Mouse (Mus musculus): ENCODE measurements around the gene Serpine1. TPM values are rescaled to one million over a fixed set of nuclear protein-coding genes. Genes with fewer than 3 reads are reported as not detected.
"Not testable (repeated sequence)": the region's sequence is repeated elsewhere in the genome, so short reads cannot be mapped to it uniquely, and the experiment has no call there.

The Serpine1 gene
- total RNA-seq (2014; fragmentation: Nextera tagmentation) (0.72 TPM in 1 of 2 replicates, not detected in the other), total RNA-seq (2017) (0.94 TPM in 1 of 2 replicates, not detected in the other)

DNA sequence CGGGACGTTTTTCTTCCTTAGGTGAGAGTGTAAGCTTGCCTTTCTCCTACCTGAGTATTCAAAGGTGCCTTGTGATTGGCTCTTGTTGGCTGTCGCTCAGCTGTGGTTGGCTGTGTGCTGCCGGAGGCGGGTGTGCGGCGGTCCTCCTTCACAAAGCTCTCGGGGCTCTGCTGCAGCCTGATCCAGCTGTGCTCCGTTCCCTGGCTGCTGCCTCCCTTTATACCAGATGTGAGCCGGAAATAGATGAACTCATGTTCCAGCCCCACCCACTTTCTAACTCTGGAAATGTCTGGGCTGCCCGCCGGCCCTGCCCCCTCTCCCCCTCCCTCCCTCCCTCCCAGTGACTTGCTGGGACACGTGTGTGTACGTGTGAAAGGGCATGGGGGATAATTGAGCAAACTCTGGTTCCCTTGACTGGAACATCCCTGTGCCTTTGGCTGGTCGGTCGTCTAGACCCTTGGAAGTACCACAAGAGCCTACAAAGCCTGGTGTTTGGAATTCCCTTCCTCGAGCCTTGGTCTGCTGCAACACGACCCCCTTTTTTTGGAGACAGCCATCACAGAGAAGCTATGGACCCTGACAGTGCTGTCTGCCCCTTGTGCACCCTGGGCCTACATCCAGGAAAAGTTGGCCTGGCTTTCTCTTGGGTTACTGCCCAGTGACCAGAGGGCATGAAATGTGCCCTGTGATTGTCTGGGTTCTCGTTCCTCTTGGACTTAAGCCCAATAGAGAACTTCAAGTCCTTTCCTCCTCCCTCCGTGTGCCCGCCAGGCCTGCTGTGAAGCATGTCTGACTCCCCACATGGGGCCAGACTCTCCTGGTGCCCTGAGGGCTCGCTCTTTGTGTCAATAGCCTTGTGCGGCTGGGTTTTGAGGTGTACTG, at the start of gene Serpine1:
Gene Serpine1, minus strand, starts transcription at position 190 of the 882 bp plus-strand sequence.
- peak; percentile 76 for ATAC-seq (replicated peaks; ENCODE audit: low FRiP score, low TSS enrichment, poor library complexity, severe bottlenecking)

DNA sequence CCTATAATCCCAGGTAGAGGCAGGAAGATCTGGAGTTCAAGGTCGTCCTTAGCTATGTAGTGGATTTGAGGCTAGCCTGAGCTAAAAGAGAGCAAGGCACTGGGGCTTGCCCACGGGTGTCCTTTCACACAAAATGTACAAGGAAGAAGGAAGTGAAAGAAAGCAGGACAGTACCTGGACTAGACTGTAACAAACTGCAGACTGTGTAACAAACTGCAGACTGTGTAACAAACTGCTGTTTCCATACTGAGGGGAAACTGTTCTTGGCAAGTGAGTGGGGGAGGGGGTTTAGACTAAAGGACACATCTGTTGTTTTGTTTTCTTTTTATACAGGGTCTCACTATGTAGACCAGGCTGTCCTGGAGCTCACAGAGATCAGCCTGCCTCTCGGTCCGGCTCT, 49.2 kb upstream of the Serpine1 start:
- no peak for ATAC-seq (replicated peaks; ENCODE audit: low FRiP score, low TSS enrichment, poor library complexity, severe bottlenecking)

DNA sequence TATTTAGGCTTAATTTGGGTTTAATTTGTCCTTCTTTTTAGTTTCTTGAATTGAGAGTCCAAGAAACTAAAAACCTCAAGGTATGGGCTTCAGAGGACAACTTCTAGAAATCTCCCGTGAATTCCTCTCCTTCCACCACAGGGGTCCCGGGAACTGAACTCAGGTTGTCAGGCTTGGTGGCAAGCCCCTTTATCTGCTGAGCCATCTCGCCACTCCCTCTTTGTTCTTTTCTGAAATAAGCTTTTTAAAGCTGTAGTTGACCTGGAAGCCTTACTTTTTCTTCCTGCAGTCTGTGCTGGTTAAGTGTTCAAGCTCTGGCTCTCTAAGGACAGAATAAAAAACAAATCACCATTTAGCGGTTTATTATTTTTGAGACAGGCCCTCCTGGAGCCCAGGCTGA, 46.8 kb upstream of the Serpine1 start:
- no peak for ATAC-seq (replicated peaks; ENCODE audit: low FRiP score, low TSS enrichment, poor library complexity, severe bottlenecking)

DNA sequence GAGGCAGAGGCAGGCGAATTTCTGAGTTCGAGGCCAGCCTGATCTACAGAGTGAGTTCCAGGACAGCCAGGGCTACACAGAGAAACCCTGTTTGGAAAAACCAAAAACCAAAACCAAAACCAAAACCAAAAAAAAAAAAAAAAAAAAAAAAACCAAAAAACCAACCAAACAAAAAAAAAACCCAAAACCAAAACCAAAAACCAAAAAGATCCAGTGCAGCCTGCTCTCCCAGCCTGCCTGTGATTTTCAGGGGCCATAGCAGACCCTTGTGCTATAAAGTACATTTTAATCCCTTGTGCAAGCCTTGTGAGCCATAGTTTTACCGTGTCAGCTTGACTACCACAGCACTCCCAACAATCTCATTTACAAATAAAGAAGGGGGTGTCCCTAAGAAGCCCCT, 45.9 kb upstream of the Serpine1 start:
- ATAC-seq (replicated peaks; ENCODE audit: low FRiP score, low TSS enrichment, poor library complexity, severe bottlenecking) = not testable (repeated sequence)

DNA sequence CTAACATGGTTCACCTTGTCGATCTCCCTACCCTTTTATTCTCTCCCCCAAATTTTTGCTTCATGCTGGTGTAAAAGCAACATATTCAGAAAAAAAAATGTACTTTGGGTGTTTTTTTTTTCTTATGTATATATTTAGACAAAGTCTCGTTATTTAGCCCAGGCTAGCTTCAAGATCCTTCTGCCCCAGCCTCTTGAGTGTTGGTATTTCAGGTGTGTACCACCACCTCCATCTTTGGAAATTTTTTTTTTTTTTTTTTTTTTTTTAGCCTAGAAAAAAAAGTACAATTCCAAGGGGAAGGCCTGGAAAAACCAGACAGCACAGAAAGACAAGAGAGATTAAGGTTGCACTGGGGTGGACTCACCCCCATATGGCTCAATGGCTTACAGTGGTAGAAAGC, 44.9 kb upstream of the Serpine1 start:
- ATAC-seq (replicated peaks; ENCODE audit: low FRiP score, low TSS enrichment, poor library complexity, severe bottlenecking) = no peak

DNA sequence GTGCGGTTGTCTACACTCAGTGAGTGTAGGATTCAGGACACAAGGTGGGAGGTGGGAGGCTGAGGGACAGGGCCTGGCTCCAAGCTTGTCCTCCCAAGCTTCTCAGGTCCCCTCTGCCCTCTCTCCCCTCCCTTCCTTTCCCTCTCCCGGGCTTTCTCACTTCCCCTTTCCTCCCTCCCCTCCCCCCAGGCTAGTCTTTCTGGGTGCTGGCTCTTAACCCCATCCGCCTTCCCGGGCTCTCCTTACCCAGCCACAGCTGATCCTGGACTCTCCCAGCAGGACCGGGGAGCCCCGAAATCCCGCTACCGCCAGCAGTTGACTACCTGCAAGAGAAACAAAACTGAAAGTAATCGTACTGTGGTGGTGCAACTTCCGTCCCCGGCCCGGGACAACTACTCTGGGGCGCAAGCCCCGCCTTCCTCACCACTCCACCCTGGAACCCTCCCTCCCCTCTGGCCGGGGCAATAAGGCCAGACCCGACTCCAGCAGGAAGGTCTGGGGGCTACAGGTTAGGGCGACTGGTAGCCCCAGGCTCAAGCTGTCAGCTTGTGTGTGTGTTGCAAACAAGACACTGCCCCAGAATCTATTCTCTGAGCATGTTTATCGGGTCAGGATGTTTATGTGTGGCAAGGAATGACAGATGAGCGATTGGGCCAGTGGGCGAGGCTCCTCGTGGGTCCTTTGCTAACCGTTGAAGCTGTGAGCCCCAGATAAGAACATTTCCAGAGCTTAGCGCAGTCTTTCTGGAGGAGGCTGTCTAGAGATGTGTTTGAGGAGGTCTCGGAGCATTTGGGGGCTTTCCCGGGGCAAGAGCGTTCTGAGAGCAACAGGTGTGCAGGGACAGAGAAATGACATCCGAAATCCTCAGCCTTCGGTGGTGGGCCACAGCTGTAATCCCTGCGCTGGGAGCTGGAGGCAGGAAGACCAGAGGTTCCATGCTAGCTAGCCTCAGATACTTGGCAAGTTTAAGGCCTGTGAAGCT, 44.1 kb upstream of the Serpine1 start, which contains the start of gene Trim56:
Gene Trim56, minus strand, starts transcription at position 344 of the 982 bp plus-strand sequence.
- peak; percentile 96 for ATAC-seq (replicated peaks; ENCODE audit: low FRiP score, low TSS enrichment, poor library complexity, severe bottlenecking)

DNA sequence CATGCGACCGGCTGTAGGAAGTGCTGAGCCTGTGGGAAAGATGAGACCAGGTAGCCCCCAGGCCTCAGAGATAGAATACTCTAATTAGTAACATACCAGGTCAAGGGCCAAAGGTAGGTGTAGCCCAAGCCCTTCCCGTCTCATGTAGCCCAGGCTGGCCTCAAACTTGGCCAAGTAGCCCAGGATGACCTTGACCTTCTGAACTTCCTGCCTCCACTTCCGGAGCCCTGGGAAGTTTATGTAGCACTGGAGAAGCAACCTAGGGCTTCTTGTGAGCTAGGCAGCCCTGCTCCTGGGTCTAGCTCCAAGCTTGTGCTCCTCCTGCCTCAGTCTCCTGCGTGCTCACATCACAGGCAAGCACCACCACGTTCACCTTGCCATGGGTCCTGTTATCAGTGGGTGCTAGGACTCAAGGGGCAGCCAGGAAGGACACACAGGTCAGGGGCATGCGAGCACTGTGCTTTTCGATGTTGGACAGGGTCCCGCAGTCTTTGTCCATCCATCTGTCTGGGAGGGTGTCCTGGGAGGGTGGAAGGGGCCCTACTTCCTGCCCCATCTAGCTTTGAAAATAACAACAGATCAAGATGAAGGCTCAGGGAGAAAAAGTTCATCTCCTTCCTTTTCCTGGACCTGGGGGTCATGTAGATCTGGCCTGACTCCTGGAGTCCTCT, 43.0 kb upstream of the Serpine1 start:
- no peak for ATAC-seq (replicated peaks; ENCODE audit: low FRiP score, low TSS enrichment, poor library complexity, severe bottlenecking)

DNA sequence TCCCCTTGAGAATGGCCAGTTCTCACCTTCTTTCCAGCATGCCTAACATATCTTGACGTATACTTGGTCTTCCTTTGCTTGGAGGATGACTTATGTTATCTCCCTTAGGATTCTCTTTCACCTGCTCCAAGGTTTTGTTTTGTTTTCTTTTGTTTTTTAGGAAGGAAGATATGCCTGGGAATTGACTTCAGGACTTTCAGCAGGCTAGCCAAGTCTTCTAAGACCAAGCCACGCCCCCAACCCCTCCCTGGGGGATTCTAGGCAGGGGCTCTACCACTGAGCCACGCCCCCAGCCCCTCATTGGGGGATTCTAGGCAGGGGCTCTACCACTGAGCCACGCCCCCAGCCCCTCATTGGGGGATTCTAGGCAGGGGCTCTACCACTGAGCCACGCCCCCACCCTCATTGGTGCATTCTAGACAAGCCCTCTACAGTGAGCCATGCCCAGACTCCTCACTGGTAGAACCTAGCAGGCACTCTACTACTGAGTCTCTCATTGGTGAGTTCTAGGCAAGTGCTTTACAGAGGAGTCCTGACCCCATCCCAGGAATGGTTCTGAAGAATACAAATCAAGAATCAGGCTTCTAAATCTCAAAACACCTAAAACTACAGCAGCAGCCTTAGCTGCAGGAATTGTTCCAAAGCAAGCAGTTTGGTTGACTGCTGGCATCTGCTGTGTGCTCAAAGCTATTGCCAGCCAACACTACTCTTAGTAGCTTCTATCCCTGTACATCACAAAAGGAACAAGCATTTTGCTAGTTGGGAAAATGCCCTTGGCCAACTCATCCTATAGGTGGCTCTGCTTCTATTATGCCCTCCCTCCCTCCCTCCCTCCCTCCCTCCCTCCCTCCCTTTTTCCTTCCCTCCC, 39.7 kb upstream of the Serpine1 start:
- ATAC-seq (replicated peaks; ENCODE audit: low FRiP score, low TSS enrichment, poor library complexity, severe bottlenecking) = no peak

DNA sequence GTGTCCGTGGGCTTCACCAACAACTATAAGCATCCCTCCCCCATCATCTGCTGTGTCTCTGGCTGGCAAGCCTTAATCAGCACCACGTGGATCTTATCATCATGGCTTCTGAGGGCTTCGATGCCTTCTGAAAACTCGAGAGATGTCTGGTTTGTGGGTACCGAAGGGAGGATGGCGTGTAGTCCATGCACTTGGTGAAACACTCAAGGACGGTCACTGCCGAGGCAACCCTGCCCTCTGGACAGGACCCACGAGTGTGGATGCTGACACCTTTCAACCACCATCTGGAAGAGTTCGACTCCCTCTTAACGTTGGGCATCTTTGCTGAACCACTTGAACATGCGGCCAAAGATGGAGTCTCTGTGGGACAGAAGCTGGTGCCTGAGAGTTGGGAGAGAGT, 38.8 kb upstream of the Serpine1 start:
- ATAC-seq (replicated peaks; ENCODE audit: low FRiP score, low TSS enrichment, poor library complexity, severe bottlenecking) = no peak

DNA sequence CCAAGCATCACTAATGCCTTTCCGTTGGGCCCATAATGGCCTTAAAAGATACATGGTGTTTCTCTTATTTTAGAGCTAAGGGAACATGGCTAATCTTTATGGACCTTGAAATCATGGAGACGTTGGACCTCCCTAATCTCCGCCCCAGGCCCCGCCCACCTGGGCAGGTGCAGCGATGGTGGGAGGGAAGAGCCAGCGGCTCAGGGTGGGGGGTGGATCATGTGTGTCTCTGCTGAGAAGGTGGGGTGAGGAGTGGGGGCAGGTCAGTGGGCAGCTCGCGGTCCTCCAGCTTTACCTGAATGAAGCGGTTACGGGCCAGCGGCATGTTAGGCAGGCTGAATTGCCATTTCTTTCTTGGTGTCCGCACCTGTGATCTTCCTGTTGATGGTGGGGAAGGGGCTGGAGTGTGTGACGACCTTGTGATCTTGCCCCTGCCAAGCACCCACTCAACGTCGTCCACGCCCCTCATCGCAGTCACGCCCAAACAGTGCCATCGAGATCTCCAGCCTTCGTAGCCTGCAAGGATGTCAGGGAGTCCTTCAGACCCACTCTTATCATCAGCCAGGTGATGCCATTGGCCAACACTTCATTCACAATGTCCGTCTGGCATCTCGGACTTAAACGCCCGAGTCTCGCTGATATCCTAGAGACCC, 38.0 kb upstream of the Serpine1 start:
- ATAC-seq (replicated peaks; ENCODE audit: low FRiP score, low TSS enrichment, poor library complexity, severe bottlenecking) = no peak

DNA sequence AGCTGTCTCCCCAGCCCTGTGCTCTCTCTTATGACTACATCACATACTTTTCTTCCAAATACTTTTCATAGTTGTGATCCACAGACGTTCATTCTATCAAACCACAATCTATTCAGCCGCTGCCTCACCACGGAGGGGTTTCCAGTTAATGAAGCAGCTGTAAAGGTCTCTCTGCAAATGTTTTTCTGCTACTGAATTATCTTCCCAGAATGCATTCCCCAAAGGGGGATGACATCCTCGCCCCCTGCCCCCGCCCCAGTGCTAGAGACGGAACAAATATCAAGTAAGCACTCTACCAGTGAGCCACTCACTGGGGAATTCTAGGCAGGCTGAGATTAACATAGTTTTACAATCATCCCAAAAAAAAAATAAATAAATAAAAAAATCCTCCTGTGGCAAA, 36.0 kb upstream of the Serpine1 start:
- ATAC-seq (replicated peaks; ENCODE audit: low FRiP score, low TSS enrichment, poor library complexity, severe bottlenecking) = no peak

DNA sequence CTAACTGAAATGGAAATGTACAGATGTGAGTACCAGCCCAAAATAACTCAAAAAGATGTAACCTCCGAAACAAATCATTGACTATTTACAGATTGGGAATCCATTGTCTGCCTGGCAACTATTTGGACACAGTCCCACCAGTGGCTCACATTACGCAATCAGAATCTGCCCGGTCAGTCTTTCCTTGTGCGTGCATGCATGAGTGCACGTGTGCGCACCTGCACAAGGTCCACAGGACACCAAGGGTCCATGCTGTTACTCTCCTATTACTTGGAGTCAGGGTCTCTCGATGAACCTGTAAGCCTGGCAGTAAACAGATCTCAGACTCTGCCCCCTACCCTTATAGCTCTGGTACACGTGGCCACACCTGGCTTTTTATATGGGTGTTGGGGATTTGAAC, 35.6 kb upstream of the Serpine1 start:
- ATAC-seq (replicated peaks; ENCODE audit: low FRiP score, low TSS enrichment, poor library complexity, severe bottlenecking) = no peak

DNA sequence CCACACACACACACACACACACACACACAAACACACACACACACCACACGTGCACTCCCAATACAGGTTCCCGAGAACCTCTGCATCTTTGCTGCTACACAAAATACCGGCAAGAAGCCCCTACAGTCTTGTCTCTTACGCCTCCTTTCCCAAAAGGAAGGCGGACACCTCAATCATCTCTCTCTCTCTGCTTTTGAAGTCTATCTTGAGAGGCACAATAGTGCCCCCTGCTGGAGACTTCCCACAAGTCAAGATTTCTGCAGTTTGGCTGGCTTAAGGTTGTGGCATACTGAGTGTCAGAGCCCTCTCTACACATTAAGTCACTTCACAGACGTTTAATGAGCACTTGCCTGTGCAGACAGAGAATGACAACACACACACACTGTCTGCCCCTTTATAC, 35.0 kb upstream of the Serpine1 start:
- ATAC-seq (replicated peaks; ENCODE audit: low FRiP score, low TSS enrichment, poor library complexity, severe bottlenecking) = 0 out of 2 replicates have a peak, but pooled peaks have one; percentile 19

DNA sequence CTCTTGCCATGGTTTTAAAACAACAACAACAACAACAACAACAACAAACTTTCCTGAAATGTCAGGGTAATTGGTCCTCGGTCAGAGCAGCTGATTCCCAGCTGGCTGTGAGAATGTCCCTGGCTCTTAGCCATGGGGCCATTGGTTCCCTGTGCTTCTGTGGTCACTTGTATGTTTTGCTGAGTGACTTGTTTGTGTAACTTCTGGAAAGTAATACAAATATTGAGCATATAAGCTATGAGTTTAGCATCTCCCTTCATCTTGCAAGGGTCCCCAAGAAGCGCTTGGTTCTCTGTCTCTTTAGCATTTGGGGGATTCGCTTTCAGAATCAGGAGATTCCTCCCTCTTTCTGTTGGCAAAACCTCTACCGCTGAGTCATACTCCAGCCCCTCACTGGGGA, 34.4 kb upstream of the Serpine1 start:
- ATAC-seq (replicated peaks; ENCODE audit: low FRiP score, low TSS enrichment, poor library complexity, severe bottlenecking) = no peak

DNA sequence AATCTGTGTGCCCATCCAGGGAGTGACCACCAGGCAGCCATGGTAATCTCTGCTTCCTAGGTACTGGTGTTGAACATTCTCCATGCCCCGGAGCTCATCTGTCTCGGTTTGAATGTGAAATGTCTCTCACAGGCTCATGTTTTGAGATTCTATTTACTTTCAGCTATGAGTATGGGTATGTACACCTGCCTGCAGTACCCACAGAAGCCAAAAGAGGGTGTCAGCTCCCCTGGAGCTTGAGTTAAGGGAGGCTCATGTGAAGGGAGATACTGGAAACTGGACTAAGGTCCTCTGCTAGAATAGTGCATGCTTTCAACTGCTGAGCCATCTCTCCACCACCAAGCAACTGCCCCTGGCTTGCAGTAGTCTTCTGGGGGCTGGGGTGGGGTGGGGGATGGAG, 31.9 kb upstream of the Serpine1 start:
- no peak for ATAC-seq (replicated peaks; ENCODE audit: low FRiP score, low TSS enrichment, poor library complexity, severe bottlenecking)

DNA sequence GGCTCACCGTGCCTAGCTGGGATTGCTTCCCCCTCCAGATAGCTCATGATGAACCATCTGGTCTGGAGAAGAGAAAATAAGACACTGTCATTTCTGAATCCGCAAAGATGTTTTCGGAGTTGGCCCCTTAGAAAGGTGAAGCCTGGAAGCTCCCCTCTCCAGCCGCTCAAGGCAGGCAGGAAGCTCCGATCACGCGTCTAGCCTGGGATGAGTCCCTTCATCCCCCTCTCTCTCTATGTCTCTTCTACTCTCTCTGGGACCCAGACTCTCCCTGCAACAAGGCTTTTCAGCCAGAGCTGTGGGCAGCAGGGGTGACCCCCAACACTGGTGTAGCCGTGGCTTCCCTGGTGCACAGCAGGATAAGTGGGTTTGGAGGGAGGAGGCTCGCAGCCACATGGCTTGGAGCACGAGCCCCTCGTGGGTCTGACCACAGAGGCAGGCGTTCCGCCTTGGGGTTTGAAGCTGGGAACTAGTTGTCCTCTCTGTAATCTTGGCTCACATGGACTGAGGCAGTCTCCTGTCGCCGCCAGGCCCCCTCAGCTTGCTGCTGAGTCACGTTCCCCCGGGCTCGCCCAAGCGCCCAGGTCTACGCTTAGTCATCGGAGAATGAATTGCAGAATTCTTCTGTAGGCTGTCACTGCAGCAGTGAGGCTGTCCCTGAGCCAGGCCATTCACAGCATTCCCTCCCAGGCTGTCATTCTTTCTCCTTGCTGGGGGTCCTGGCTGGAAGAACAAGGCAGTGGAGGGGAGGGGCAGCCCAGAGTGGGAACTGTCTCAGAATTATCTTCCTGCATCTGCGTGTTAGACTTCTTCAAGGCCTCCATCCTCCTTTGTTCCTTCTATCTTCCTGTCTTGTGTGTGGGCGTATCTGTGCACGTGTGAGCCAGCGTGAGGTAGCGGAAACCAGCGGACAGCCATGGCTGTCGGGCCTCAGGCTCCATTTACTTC, 30.8 kb upstream of the Serpine1 start:
- ATAC-seq (replicated peaks; ENCODE audit: low FRiP score, low TSS enrichment, poor library complexity, severe bottlenecking) = peak; percentile 69

DNA sequence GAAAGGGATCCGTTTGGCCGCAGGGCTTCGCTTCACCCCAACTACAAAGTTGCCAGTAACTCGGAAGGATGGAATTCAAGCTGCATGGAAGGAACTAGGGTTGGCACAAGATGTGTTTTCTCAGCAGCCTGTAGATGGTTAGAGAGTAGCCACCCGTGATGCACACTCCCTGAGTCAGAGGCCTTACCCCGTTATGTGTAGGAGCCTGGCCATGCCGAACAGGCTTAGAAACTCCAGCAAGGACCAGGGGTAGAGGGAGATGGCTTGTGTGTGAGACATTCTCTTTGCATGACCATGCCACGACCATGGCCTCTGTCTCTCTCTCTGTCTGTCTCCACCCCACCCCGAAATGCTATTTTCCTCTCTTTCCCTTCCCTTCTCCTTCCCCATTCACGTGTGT, 30.0 kb upstream of the Serpine1 start:
- no peak for ATAC-seq (replicated peaks; ENCODE audit: low FRiP score, low TSS enrichment, poor library complexity, severe bottlenecking)
